Mouse (Mus musculus) macrophage (primary cell): ENCODE results near the gene Kcnk6. TPM values are rescaled to one million over a fixed set of nuclear protein-coding genes. Genes with fewer than 3 reads are reported as not detected.
"Not testable (repeated sequence)": the region's sequence is repeated elsewhere in the genome, so short reads cannot be mapped to it uniquely, and the experiment has no call there.

Experiments
- H3K27ac ChIP-seq: fragments of 350-480 bp; formaldehyde crosslinking; 2 replicates; pipeline ENCODE4 v1.9.0; 2021
- H3K36me3 ChIP-seq: fragments of 350-480 bp; formaldehyde crosslinking; 2 replicates; pipeline ENCODE4 v1.9.0; 2021; ENCODE audit errors: inconsistent target
- H3K4me3 ChIP-seq: fragments of 350-480 bp; formaldehyde crosslinking; 2 replicates; pipeline ENCODE4 v1.9.0; 2021; ENCODE audit errors: inconsistent target
- H3K79me2 ChIP-seq: fragments of 350-480 bp; formaldehyde crosslinking; 2 replicates; pipeline ENCODE4 v1.9.0; 2021; ENCODE audit errors: inconsistent target
- WGBS: methylation state at CpG from one replicate; pipeline ENCODE4 v1.1.7; 2026; ENCODE audit warnings: inconsistent platforms; ENCODE audit not compliant: missing documents; 5-methylcytosine and 5-hydroxymethylcytosine counted together
- polyA plus RNA-seq: library from polyadenylated mRNA; stranded (reverse); fragments of 250-400 nt; gene quantifications from 3 replicates; pipeline ENCODE4 v1.2.4, GENCODE M21; 2018; ENCODE audit warnings: inconsistent platforms

The Kcnk6 gene
- polyA plus RNA-seq, 1 experiment from 2014 or later: 43.1 TPM

GRCm38 (mm10) chr7:29236593-29236992 lies 4.3 kb upstream of the Kcnk6 start:
- Histone ChIP-seq H3K36me3 (no peaks in the 10 kb centered on the region), H3K4me3 (no peak overlapping the region), H3K27ac (no peak overlapping the region), H3K79me2 (peaks cover 34% of the 10 kb centered on the region)
- WGBS: 95% methylated on average over 4 of the region's 4 CpGs

DNA sequence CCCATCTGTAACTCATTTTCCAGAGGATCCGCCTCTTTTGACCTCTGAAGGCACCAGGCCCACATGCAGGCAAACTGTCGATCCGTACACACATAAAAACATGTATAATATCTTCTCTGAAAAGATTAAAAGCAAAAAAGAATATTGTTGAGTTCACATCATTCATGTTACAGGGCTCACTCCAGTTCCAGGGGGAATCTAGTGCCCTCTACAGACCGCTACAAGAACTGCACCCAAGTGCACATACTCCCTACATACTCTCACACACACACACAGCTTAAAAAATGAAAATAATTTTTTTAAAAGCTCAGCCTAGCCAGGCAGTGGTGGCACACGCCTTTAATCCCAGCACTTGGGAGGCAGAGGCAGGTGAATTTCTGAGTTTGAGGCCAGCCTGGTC lies 2.3 kb upstream of the Kcnk6 start:
- Histone ChIP-seq H3K36me3 (no peaks in the 10 kb centered on the region), H3K79me2 (peaks cover 36% of the 10 kb centered on the region), H3K4me3 (no peak overlapping the region), H3K27ac (no peak overlapping the region)
- 95% methylated on average over 5 of the region's 5 CpGs for WGBS

DNA sequence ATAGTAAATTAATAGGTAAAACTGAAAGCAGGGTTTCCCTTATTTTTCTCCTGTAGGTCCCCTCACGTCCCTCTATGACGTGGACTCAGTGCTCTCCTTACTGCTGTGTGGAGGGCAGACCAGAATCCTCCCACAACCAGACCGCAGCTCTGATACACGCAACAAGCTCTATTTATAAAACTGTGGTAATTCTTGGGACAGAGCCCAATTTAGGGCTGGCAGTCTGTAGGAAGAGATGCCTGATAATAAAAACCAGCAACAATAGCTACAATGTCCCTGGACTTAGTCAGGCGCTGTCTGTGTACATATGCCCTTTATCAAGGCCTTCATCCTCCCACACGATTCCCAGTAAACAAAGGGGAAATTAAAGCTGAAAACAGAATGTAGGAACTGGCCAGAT lies 1.4 kb upstream of the Kcnk6 start:
- H3K79me2 ChIP-seq: peaks cover 36% of the 10 kb centered on the region
- 20% methylated on average over 6 of the region's 6 CpGs for WGBS
- H3K4me3 ChIP-seq: no peak overlapping the region
- no peaks in the 10 kb centered on the region for H3K36me3 ChIP-seq
- H3K27ac ChIP-seq: peak overlapping the region; percentile 22

GRCm38 (mm10) chr7:29231517-29231916 lies 798 bp downstream of the Kcnk6 start:
- peak overlapping the region; percentile 63 for H3K4me3 ChIP-seq
- peak overlapping the region; percentile 53 for H3K27ac ChIP-seq
- WGBS: 75% methylated on average over 3 of the region's 3 CpGs
- no peaks in the 10 kb centered on the region for H3K36me3 ChIP-seq
- H3K79me2 ChIP-seq: peaks cover 51% of the 10 kb centered on the region

DNA sequence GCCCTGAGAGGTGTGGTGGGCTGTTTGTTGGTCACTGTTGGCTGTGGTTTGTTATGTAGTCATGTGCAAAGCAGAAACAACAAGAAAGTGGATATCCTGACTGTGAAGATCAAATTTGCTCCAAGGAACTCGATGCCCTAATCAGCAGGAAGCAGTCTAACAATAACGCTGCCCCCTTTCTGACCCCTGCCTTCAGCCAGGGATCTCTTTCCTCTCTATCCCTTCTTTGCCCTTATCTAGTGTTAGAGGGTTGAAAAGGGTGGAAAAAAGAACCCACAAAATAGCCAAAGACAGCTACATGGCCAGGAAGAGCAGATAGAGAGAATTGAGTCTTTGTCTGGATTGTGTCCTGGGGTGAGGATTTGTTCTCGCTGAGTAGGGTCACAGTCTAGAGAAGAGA lies 1.8 kb downstream of the Kcnk6 start:
- Histone ChIP-seq H3K27ac (no peak overlapping the region), H3K4me3 (no peak overlapping the region), H3K36me3 (0 out of 2 replicates have a peak, but pooled peaks cover 6% of the 10 kb centered on the region), H3K79me2 (peaks cover 61% of the 10 kb centered on the region)
- WGBS: 80% methylated on average over 3 of the region's 3 CpGs

DNA sequence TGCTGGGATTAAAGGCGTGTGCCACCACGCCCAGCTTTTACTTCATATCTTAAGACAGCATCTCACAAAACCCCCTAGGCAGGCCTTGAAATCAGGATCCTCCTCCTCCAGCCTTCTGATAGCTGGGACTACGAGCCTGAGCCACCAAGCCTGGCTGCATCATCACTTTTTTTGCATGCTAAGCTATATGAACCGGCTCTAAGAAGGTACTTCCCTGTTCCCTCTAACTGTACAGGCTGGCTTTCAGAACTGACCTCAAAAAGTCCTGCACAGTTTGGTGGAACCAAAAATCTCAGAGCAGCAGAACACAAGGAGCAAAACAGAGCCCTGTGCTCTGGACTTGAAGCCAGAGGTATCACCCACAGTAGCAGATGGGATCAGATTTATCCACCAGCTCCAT lies 4.1 kb downstream of the Kcnk6 start:
- H3K27ac ChIP-seq: peak overlapping the region; percentile 89
- 37% methylated on average over 4 of the region's 4 CpGs for WGBS
- H3K36me3 ChIP-seq: peaks cover 26% of the 10 kb centered on the region

DNA sequence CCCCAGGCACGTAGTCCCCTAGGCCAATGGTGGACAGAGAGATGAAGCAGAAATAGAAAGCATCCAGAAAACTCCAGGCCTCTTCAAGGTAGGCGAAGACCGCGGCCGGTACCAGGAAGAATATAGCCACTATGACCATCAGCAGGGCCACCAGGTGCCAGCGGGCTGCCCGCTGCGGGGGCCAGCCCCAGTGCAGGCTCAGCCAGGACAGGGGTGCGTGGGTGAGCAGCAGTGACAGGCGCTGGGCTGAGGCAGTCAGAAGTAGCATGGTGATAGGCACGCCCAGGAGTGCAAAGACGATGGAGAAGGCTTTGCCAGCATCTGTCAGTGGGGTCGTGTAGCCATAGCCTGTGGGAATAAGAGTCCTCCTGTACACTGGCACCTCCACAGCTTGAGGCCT lies 6.8 kb downstream of the Kcnk6 start:
- H3K36me3 ChIP-seq: peaks cover 53% of the 10 kb centered on the region
- no peak overlapping the region for H3K27ac ChIP-seq

More for the DNA sequence above, 4.1 kb downstream of the Kcnk6 start:
- Histone ChIP-seq H3K79me2 (peaks cover 68% of the 10 kb centered on the region), H3K4me3 (no peak overlapping the region)

DNA sequence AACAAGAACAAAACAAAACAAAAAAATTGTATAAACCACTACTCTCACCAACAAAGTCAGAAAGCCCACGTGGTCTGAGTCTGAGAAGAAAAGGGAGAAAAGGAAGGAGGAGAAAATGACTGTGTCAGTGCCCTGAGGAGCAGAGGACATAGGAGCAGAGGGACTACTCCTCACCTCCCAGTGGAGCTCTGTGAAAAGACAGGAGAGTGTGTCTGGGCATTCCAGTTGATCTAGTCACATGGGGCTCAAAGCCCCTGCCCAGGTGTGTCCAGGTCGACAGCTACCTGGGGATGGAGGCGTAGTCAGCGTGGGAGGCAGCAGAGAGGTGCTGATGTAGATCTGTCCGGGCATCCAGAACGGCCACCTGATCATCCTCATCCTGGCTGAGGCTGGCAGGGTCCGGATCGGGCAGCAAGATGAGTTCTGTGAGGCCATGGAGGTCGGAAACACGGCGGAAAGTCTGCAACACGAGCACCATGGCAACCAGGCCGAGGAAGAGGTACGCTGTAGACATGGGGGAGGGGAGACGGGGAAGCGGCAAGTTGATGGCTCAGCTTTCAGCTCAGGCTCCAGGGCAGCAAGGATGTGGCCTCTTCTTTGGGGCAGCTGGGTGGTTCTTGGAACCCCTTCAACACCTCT lies 7.4 kb downstream of the Kcnk6 start:
- H3K4me3 ChIP-seq: no peak overlapping the region
- 55% methylated on average over 16 of the region's 16 CpGs for WGBS
- no peak overlapping the region for H3K27ac ChIP-seq
- H3K36me3 ChIP-seq: peaks cover 56% of the 10 kb centered on the region
- peaks cover 44% of the 10 kb centered on the region for H3K79me2 ChIP-seq

More for the DNA sequence above, 6.8 kb downstream of the Kcnk6 start:
- WGBS: 94% methylated on average over 13 of the region's 13 CpGs
- Histone ChIP-seq H3K4me3 (no peak overlapping the region), H3K79me2 (peaks cover 51% of the 10 kb centered on the region)

DNA sequence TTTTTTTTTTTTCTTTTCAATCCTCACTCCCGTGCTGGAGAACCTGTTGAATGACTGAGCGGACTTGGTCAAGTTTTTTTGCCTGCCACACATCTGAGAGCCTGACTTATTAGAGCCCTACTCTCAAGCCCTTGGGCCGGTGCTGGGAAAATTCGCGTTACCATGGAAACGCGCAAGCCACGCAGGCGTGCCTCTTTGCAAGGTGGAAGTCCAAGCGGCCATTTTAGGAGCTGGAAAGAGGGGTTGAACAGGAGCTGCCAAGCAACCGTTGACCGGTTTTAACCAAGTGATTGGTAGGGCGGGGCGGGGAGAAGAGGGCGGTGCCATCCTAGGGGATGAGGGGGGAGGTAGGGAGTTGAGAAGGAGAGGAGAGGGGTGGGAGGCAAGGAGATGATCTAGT lies 17.5 kb downstream of the Kcnk6 start:
- WGBS: 90% methylated on average over 15 of the region's 15 CpGs
- Histone ChIP-seq H3K36me3 (peaks cover 23% of the 10 kb centered on the region), H3K79me2 (no peaks in the 10 kb centered on the region), H3K27ac (no peak overlapping the region), H3K4me3 (no peak overlapping the region)

DNA sequence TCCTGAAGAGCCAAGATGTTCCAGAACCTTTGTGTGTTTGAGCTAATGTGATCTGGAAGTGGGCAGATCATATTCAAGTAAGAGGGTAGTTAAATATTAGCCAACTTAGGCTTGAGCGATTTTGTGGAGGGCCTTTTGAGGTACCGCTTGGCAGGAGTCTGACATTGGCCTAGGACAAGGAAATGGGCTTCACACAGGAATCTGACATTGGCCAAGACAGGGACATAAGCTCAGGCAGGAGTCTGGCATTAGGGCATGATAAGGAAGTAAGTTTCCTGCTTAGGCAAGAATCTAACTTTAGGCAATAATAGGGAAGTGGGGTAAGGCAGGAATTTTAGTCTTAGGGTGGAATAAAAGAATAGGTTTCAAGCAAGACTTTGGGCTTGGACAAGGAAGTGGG lies 18.1 kb downstream of the Kcnk6 start:
- Histone ChIP-seq H3K4me3 (no peak overlapping the region), H3K27ac (no peak overlapping the region), H3K36me3 (peaks cover 17% of the 10 kb centered on the region), H3K79me2 (no peaks in the 10 kb centered on the region)
- 80% methylated on average over 2 of the region's 2 CpGs for WGBS

DNA sequence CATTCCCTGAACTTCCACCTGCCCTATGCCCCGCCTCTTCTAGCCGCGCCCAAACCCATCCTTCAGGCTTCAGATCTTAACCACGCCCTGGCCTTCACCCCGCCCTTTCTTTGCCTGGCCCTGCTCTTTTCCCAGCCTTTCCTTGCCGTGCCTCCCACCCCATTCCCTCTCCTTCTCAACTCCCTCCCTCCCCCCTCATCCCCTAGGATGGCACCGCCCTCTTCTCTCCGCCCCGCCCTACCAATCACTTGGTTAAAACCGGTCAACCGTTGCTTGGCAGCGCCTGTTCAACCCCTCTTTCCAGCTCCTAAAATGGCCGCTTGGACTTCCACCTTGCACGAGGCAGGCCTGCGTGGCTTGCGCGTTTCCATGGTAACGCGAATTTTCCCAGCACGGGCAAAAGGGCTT lies 18.6 kb downstream of the Kcnk6 start, which contains the start of gene Catsperg1:
Gene Catsperg1 (minus strand): TSS at position 361 of the 408 bp plus-strand sequence.
- no peak within 1 kb of the TSS for H3K4me3 ChIP-seq
- H3K27ac ChIP-seq: no peak within 1 kb of the TSS
- no peaks in the 10 kb centered on the region for H3K79me2 ChIP-seq
- H3K36me3 ChIP-seq: peaks cover 12% of the 10 kb centered on the region
- 74% methylated on average over 19 of the region's 20 CpGs for WGBS

GRCm38 (mm10) chr7:29212775-29213560 lies 19.3 kb downstream of the Kcnk6 start:
- not testable (repeated sequence) for H3K79me2 ChIP-seq, H3K36me3 ChIP-seq, H3K4me3 ChIP-seq, H3K27ac ChIP-seq
- WGBS: 92% methylated on average over 38 of the region's 40 CpGs

DNA sequence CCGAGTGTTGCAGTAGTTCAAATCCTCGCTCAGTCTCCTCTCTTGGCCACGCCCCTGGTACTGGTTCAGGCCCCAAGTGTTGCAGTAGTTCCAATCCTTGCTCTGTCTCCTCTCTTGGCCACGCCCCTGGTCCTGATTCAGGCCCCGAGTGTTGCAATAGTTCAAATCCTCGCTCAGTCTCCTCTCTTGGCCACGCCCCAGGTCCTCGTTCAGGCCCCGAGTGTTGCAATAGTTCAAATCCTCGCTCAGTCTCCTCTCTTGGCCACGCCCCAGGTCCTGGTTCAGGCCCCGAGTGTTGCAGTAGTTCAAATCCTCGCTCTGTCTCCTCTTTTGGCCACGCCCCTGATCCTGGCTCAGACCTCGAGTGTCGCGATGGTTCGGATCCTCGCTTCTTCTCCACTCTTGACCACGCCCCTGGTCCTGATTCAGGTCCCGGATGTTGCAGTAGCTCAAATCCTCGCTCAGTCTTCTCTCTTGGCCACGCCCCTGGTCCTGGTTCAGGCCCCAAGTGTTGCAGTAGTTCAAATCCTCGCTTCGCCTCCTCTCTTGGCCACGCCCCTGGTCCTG lies 20.0 kb downstream of the Kcnk6 start:
- Histone ChIP-seq H3K36me3 (no peaks in the 10 kb centered on the region), H3K27ac (peak overlapping the region; percentile 80), H3K79me2 (no peaks in the 10 kb centered on the region), H3K4me3 (peak overlapping the region; percentile 29; the same call in 1 of the 2 replicates)
- WGBS: 67% methylated on average over 26 of the region's 26 CpGs

DNA sequence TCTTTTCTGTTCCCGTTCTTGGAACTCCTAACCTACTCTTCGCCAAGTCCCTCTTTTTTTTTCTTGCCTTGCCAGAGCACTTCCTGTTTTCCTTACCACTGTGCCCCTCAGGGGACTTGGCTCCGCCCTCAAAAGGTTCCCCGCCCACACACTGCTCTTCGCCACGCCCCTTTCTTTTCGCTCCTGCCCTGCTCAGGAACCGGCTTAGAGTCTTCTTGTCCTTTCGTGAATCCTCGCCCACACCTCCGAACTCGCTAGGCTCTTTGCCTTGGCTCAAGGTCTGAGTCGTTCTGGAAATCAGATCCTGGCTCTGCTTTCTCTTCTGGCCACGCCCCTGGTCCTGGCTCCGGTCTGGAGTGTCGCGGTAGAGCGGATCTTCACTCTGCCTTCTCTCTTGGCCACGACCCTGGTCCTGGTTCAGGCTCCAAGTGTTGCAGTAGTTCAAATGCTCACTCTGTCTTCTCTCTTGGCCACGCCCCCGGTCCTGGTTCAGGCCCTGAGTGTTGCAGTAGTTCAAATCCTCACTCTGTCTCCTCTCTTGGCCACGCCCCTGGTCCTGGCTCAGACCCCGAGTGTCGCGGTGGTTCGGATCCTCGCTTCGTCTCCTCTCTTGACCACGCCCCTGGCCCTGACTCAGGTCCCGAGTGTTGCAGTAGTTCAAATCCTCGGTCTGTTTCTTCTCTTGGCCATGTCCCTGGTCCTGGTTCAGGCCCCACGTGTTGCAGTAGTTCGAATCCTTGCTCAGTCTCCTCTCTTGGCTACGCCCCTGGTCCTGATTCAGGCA lies 20.7 kb downstream of the Kcnk6 start:
- Histone ChIP-seq H3K4me3 (peak overlapping the region; percentile 29), H3K36me3 (no peaks in the 10 kb centered on the region), H3K79me2 (no peaks in the 10 kb centered on the region), H3K27ac (peak overlapping the region; percentile 80)
- 12% methylated on average over 34 of the region's 34 CpGs for whole genome bisulfite sequencing
